Mouse (Mus musculus) heart, postnatal 0 days (tissue): Measurements from ENCODE around the gene Prss57. TPM values are rescaled to one million over a fixed set of nuclear protein-coding genes. Genes with fewer than 3 reads are reported as not detected.
A peak's percentile ranks its signal among the peaks of the same experiment; 100 is the strongest.

Experiments
- ATAC-seq: fragments of 200-750 bp; cut with Nextera tagmentation; 2 replicates; pipeline ENCODE4 v1.8.0; 2017; ENCODE audit warnings: low read depth, moderate number of reproducible peaks, moderate library complexity; ENCODE audit not compliant: insufficient read depth
- DNase-seq: peaks from one replicate; pipeline ENCODE4 v3.0.0-alpha.2; 2016; ENCODE audit warnings: low spot score
- H3K27ac ChIP-seq: fragments of 300-500 bp; sonication (generic); 2 replicates; pipeline ENCODE4 v1.5.1; 2014; ENCODE audit warnings: low read depth, mild to moderate bottlenecking
- H3K27me3 ChIP-seq: fragments of 300-500 bp; sonication (generic); 2 replicates; pipeline ENCODE4 v1.6.1; 2014; ENCODE audit warnings: low read length, mixed read lengths; ENCODE audit not compliant: control insufficient read depth, insufficient read depth
- H3K36me3 ChIP-seq: fragments of 300-500 bp; sonication (generic); replicated peaks from 2 replicates; pipeline ENCODE4 v1.6.1; 2014; ENCODE audit warnings: low read length, mixed read lengths; ENCODE audit not compliant: control insufficient read depth, insufficient read depth
- H3K4me1 ChIP-seq: fragments of 300-500 bp; sonication (generic); 2 replicates; pipeline ENCODE4 v1.6.1; 2014; ENCODE audit warnings: antibody characterized with exemption; ENCODE audit not compliant: control insufficient read depth, insufficient read depth
- H3K4me2 ChIP-seq: fragments of 300-500 bp; sonication (generic); 2 replicates; pipeline ENCODE4 v1.6.1; 2014; ENCODE audit warnings: low read depth, mild to moderate bottlenecking, low read length, moderate library complexity
- H3K4me3 ChIP-seq: fragments of 300-500 bp; sonication (generic); 2 replicates; pipeline ENCODE4 v1.5.1; 2014; ENCODE audit warnings: low read depth, low read length
- H3K9ac ChIP-seq: fragments of 300-500 bp; sonication (generic); replicated peaks from 2 replicates; pipeline ENCODE4 v1.6.1; 2014; ENCODE audit warnings: low read depth, low read length, mixed read lengths
- H3K9me3 ChIP-seq: fragments of 300-500 bp; sonication (generic); replicated peaks from 2 replicates; pipeline ENCODE4 v1.6.1; 2016; ENCODE audit warnings: low read length; ENCODE audit not compliant: control insufficient read depth
- CTCF ChIP-seq: IDR thresholded peaks from 2 replicates; pipeline ENCODE4 v1.5.1; 2016; ENCODE audit warnings: antibody characterized with exemption, control low read depth, low read depth
- EP300 ChIP-seq: IDR thresholded peaks from 2 replicates; pipeline ENCODE4 v1.6.1; 2016; ENCODE audit warnings: antibody characterized with exemption, low read depth
- WGBS: fragments of 180-500 bp; shearing (Covaris S2); extraction: QIAGEN DNeasy Blood & Tissue Kit; methylation state at CpG from one replicate; pipeline ENCODE4 v1.1.7; 2014; 5-methylcytosine and 5-hydroxymethylcytosine counted together
- polyA plus RNA-seq: library from polyadenylated mRNA; unstranded; fragments of >200 nt; fragmentation: Nextera tagmentation; extraction: Ambion mirVana; gene quantifications from 2 replicates; pipeline ENCODE4 v1.2.1, GENCODE M21; 2015
- total RNA-seq: library from RNA; depleted of rRNA; stranded (reverse); fragments of >200 nt; gene quantifications from 2 replicates; pipeline ENCODE4 v1.2.3, GENCODE M21; 2014; ENCODE audit warnings: low replicate concordance

Gene Prss57
- total and polyA plus RNA-seq, 2 experiments from 2014 or later = 1.3 TPM; not detected in 1

GRCm38 (mm10) chr10:79740863-79741262 lies 49.9 kb downstream of the Prss57 start:
- Histone ChIP-seq H3K27me3 (no peaks in the 10 kb centered on the region), H3K36me3 (peaks cover 85% of the 10 kb centered on the region), H3K4me3 (no peak overlapping the region), H3K4me2 (no peak overlapping the region), H3K4me1 (no peaks in the 10 kb centered on the region; the same call in 1 of the 2 replicates), H3K9ac (no peak overlapping the region), H3K27ac (no peak overlapping the region), H3K9me3 (peaks cover 7% of the 10 kb centered on the region; the same call in 1 of the 2 replicates)
- WGBS = 82% methylated on average over 11 of the region's 11 CpGs
- ATAC-seq (no peak), DNase-seq (no peak)
- TF ChIP-seq EP300 = no peak
- peak; percentile 18; the same call in 1 of the 2 replicates for TF ChIP-seq CTCF

- H3K4me1 ChIP-seq = no peaks in the 10 kb centered on the region
- no peak overlapping the region for H3K4me2 ChIP-seq
- H3K36me3 ChIP-seq = peaks cover 85% of the 10 kb centered on the region
- no peak overlapping the region for H3K4me3 ChIP-seq
- H3K9me3 ChIP-seq = peaks cover 7% of the 10 kb centered on the region; the same call in 1 of the 2 replicates
- 98% methylated on average over 28 of the region's 28 CpGs for WGBS
- DNase-seq (no peak), ATAC-seq (no peak)
- H3K27ac ChIP-seq = no peak overlapping the region
- no peak overlapping the region for H3K9ac ChIP-seq
- no peak for TF ChIP-seq CTCF
- TF ChIP-seq EP300 = no peak
- no peaks in the 10 kb centered on the region for H3K27me3 ChIP-seq
Measured at GRCm38 (mm10) chr10:79739234-79739633, 51.5 kb downstream of the Prss57 start.

GRCm38 (mm10) chr10:79738259-79738658 lies 52.5 kb downstream of the Prss57 start:
- DNase-seq = no peak
- Histone ChIP-seq H3K27me3 (no peaks in the 10 kb centered on the region), H3K4me2 (no peak overlapping the region), H3K27ac (no peak overlapping the region), H3K9ac (no peak overlapping the region), H3K4me1 (no peaks in the 10 kb centered on the region), H3K4me3 (no peak overlapping the region), H3K36me3 (peaks cover 85% of the 10 kb centered on the region), H3K9me3 (peaks cover 7% of the 10 kb centered on the region; the same call in 1 of the 2 replicates)
- peak; percentile 38 for TF ChIP-seq CTCF
- TF ChIP-seq EP300 = no peak
- no peak for ATAC-seq
- 94% methylated on average over 10 of the region's 10 CpGs for WGBS

GRCm38 (mm10) chr10:79736706-79737105 lies 54.1 kb downstream of the Prss57 start:
- TF ChIP-seq EP300 (no peak), CTCF (no peak)
- ATAC-seq (no peak), DNase-seq (no peak)
- Histone ChIP-seq H3K9me3 (peaks cover 7% of the 10 kb centered on the region; the same call in 1 of the 2 replicates), H3K27ac (no peak overlapping the region), H3K9ac (no peak overlapping the region), H3K36me3 (peaks cover 71% of the 10 kb centered on the region), H3K27me3 (no peaks in the 10 kb centered on the region), H3K4me3 (no peak overlapping the region), H3K4me1 (no peaks in the 10 kb centered on the region), H3K4me2 (no peak overlapping the region)
- 88% methylated on average over 14 of the region's 14 CpGs for WGBS

- 29% methylated on average over 35 of the region's 52 CpGs for WGBS
- H3K9me3 ChIP-seq = peaks cover 7% of the 10 kb centered on the region; the same call in 1 of the 2 replicates
- H3K4me1 ChIP-seq = no peaks in the 10 kb centered on the region
- ATAC-seq (peak; percentile 28; the same call in 1 of the 2 replicates), DNase-seq (no peak)
- no peak overlapping the region for H3K9ac ChIP-seq
- H3K36me3 ChIP-seq = peaks cover 58% of the 10 kb centered on the region
- no peak overlapping the region for H3K4me2 ChIP-seq
- no peak overlapping the region for H3K27ac ChIP-seq
- H3K27me3 ChIP-seq = no peaks in the 10 kb centered on the region
- no peak overlapping the region for H3K4me3 ChIP-seq
- TF ChIP-seq EP300 (no peak), CTCF (peak; percentile 14; the same call in 1 of the 2 replicates)
Measured at GRCm38 (mm10) chr10:79735361-79735760, 55.4 kb downstream of the Prss57 start.

GRCm38 (mm10) chr10:79733847-79734246 lies 56.9 kb downstream of the Prss57 start:
- no peak for DNase-seq
- peaks cover 42% of the 10 kb centered on the region for H3K36me3 ChIP-seq
- H3K4me2 ChIP-seq = no peak overlapping the region
- WGBS = 76% methylated on average over 15 of the region's 15 CpGs
- no peak overlapping the region for H3K27ac ChIP-seq
- H3K4me3 ChIP-seq = no peak overlapping the region
- TF ChIP-seq EP300 (no peak), CTCF (no peak)
- no peak overlapping the region for H3K9ac ChIP-seq
- no peak for ATAC-seq
- H3K27me3 ChIP-seq = no peaks in the 10 kb centered on the region
- peaks cover 6% of the 10 kb centered on the region; the same call in 1 of the 2 replicates for H3K4me1 ChIP-seq
- H3K9me3 ChIP-seq = no peaks in the 10 kb centered on the region
